Mouse (Mus musculus) liver, adult 2 months (tissue): Measurements from ENCODE around the gene Sap30bp.

Experiments
- CTCF ChIP-seq: fragments of 200-500 bp; IDR thresholded peaks from 2 replicates; pipeline ENCODE4 v1.5.1; 2011; ENCODE audit warnings: low read depth, low read length, control low read depth
- POLR2A ChIP-seq: fragments of 200-500 bp; IDR thresholded peaks from 2 replicates; pipeline ENCODE4 v1.6.1; 2011; ENCODE audit warnings: low read length, control low read depth; ENCODE audit not compliant: insufficient read depth; ENCODE audit errors: extremely low read depth

DNA sequence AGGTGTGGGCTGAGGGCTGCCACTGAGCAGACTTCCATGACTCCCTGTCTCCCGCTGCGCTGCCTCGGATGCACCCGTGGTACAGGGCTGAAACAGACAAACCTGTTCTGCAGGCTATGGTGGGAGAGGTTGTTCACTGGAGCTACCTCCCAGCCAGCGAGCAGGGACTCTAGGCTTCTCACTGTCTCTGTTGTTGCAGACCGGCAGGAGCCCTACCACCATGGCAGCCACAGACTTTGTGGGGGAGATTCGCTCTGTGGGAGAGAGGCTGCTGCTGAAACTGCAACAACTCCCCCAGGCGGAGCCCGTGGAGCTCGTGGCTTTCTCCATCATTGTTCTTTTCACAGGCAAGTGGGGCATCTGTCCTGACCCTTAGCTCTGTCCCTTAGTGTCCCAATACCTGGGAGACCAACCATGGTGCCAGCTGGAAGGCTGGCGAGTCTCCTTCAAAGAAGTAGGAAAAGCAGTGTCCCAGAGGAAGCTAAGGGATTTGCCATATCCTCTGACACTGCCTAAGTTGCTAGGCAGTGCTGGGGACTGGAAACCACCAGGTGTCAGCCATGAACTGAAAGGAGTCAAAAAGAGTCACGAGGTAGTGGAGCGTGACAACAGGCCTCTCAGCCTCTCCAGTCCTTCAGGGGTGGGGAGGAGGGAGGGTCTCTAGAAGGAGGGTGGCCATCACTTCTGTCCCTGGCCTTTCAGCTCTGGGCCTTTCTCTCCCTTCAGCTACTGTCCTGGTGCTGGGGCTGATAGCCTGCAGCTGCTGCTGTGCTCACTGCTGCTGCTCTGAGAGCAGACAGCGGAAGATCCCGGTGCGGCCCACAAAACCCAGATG, 27.9 kb upstream of the Sap30bp start:
- no peak for TF ChIP-seq CTCF
- TF ChIP-seq POLR2A: no peak
